Mouse (Mus musculus) urinary bladder, adult 2 months (tissue): ENCODE results near the gene Klhl34. TPM values are rescaled to one million over a fixed set of nuclear protein-coding genes. Genes with fewer than 3 reads are reported as not detected.

Source experiments
- DNase-seq: peaks from one replicate; pipeline ENCODE4 v3.0.0; 2022; ENCODE audit warnings: low spot score
- polyA plus RNA-seq: library from polyadenylated mRNA; depleted of rRNA; stranded (reverse); fragments of >200 nt; gene quantifications from 2 replicates; pipeline ENCODE4 v1.2.3, GENCODE M21; 2012; rRNA removed

The Klhl34 gene
- polyA plus RNA-seq = 0.04 TPM in 1 of 2 replicates, not detected in the other

- no peak for DNase-seq
These were observed at the start of gene Klhl34 for GRCm38 (mm10) chrX:157818207-157818920. Gene Klhl34 (plus strand): TSS chrX:157818435.

GRCm38 (mm10) chrX:157801669-157802068, 16.6 kb upstream of the Klhl34 start:
- no peak for DNase-seq

- no peak for DNase-seq
These were observed 8.5 kb upstream of the Klhl34 start for GRCm38 (mm10) chrX:157809721-157810120.

- DNase-seq = no peak
These were observed 546 bp upstream of the Klhl34 start for GRCm38 (mm10) chrX:157817571-157818206.

- no peak for DNase-seq
These were observed 656 bp downstream of the Klhl34 start for GRCm38 (mm10) chrX:157818921-157819260.

- DNase-seq = no peak
These were observed 11.7 kb downstream of the Klhl34 start for GRCm38 (mm10) chrX:157829983-157830382.

Other genes starting within 250 kb of the Klhl34 start
- gene Yy2, start 249.4 kb upstream of the Klhl34 start, polyA plus RNA-seq = 1.3 and 1.6 TPM in 2 replicates
- 14.5 and 15.8 TPM in 2 replicates for gene Mbtps2, start 219.7 kb upstream of the Klhl34 start, polyA plus RNA-seq
- gene Smpx, start 119.5 kb upstream of the Klhl34 start, polyA plus RNA-seq = 0.17 and 0.18 TPM in 2 replicates
- 0.52 and 0.74 TPM in 2 replicates for gene Cnksr2, start 224.9 kb downstream of the Klhl34 start, polyA plus RNA-seq